Mouse (Mus musculus): ENCODE results near the gene Gm45140.

- TF ChIP-seq UBTF (IDR thresholded peaks at IDR 0.05; ENCODE audit: borderline replicate concordance, insufficient read depth, low read depth, low read length) (no peak), USF2 (IDR thresholded peaks at IDR 0.05; ENCODE audit: borderline replicate concordance in 1 of 2, insufficient read depth in 1 of 2, low read depth in 1 of 2, low read length in 2 of 2) (no peak), ZC3H11A (IDR thresholded peaks at IDR 0.05; ENCODE audit: low read depth, low read length) (no peak), POLR2A (IDR thresholded peaks at IDR 0.05; ENCODE audit: control insufficient read depth in 1 of 2, insufficient read depth in 1 of 2, low read depth in 1 of 2, low read length in 2 of 2, poor library complexity in 1 of 2) (no peak), USF1 (IDR thresholded peaks at IDR 0.05; ENCODE audit: low read depth, low read length) (no peak), HCFC1 (IDR thresholded peaks at IDR 0.05; ENCODE audit: low read depth, low read length) (no peak), EP300 (IDR thresholded peaks at IDR 0.05; ENCODE audit: low read depth in 1 of 2, low read length in 2 of 2) (no peak; a peak in 1 of 4 replicates), ZMIZ1 (IDR thresholded peaks at IDR 0.05; ENCODE audit: low read depth, low read length) (no peak), MAFK (IDR thresholded peaks at IDR 0.05; ENCODE audit: borderline replicate concordance, low read depth, low read length) (no peak), ZNF384 (IDR thresholded peaks at IDR 0.05; ENCODE audit: low read depth, low read length) (no peak), MAZ (IDR thresholded peaks at IDR 0.05; ENCODE audit: low read depth, low read length) (no peak), POLR2AphosphoS2 (IDR thresholded peaks at IDR 0.05; ENCODE audit: low read length) (no peak), CTCF (IDR thresholded peaks at IDR 0.05 in 2 of 3, conservative IDR thresholded peaks at IDR 0.05 in 1 of 3; ENCODE audit: control insufficient read depth in 1 of 3, insufficient read depth in 1 of 3, low read depth in 2 of 3, low read length in 3 of 3, poor library complexity in 1 of 3, severe bottlenecking in 1 of 3) (no peak)
These were observed 33.4 kb upstream of the Gm45140 start for GRCm38 (mm10) chr6:87868871-87869506.
